Mouse (Mus musculus) brain, embryonic 14.5 days (tissue): ENCODE results near the gene Qrich2. TPM values are rescaled to one million over a fixed set of nuclear protein-coding genes. Genes with fewer than 3 reads are reported as not detected.

Experiments
- DNase-seq: peaks from one replicate; pipeline ENCODE4 v3.0.0-alpha.2; 2011; ENCODE audit warnings: low read depth
- CTCF ChIP-seq: fragments of 200-500 bp; IDR thresholded peaks from 2 replicates; pipeline ENCODE4 v1.5.1; 2012; ENCODE audit warnings: inconsistent platforms, mild to moderate bottlenecking, moderate library complexity, borderline replicate concordance; ENCODE audit not compliant: insufficient read depth, insufficient read length; ENCODE audit errors: extremely low read depth
- POLR2A ChIP-seq: fragments of 200-500 bp; IDR thresholded peaks from 2 replicates; pipeline ENCODE4 v1.6.1; 2012; ENCODE audit warnings: mild to moderate bottlenecking, inconsistent platforms, borderline replicate concordance; ENCODE audit not compliant: poor library complexity, insufficient read depth, insufficient read length, severe bottlenecking; ENCODE audit errors: extremely low read depth
- polyA plus RNA-seq: library from polyadenylated mRNA; depleted of rRNA; stranded (reverse); fragments of >200 nt; gene quantifications from 2 replicates; pipeline ENCODE4 v1.2.3, GENCODE M21; 2012; rRNA removed

The Qrich2 gene
- 0.14 and 0.15 TPM in 2 replicates for polyA plus RNA-seq

- TF ChIP-seq CTCF: no peak
- no peak for TF ChIP-seq POLR2A
These were observed at the start of gene Qrich2 for GRCm38 (mm10) chr11:116466141-116466540. Gene Qrich2 (minus strand): TSS chr11:116466241.

GRCm38 (mm10) chr11:116515330-116516020 lies 49.4 kb upstream of the Qrich2 start:
- TF ChIP-seq POLR2A (no peak), CTCF (0 out of 2 replicates have a peak, but pooled peaks have one; percentile 19)
- DNase-seq: no peak

More at GRCm38 (mm10) chr11:116466141-116466540, at the start of gene Qrich2:
- DNase-seq: no peak

- TF ChIP-seq CTCF: no peak
- no peak for TF ChIP-seq POLR2A
- no peak for DNase-seq
These were observed 47.5 kb upstream of the Qrich2 start for GRCm38 (mm10) chr11:116513531-116514038.

GRCm38 (mm10) chr11:116512987-116513386 lies 46.9 kb upstream of the Qrich2 start:
- DNase-seq: no peak
- TF ChIP-seq CTCF: no peak
- no peak for TF ChIP-seq POLR2A

- DNase-seq: no peak
These were observed 46.1 kb upstream of the Qrich2 start for GRCm38 (mm10) chr11:116512154-116512553.

GRCm38 (mm10) chr11:116511301-116511868 lies 45.3 kb upstream of the Qrich2 start:
- DNase-seq: no peak
- TF ChIP-seq CTCF: no peak

More at GRCm38 (mm10) chr11:116512154-116512553, 46.1 kb upstream of the Qrich2 start:
- no peak for TF ChIP-seq CTCF
- TF ChIP-seq POLR2A: no peak

GRCm38 (mm10) chr11:116508689-116509088 lies 42.6 kb upstream of the Qrich2 start:
- TF ChIP-seq CTCF (no peak), POLR2A (no peak)
- DNase-seq: peak; percentile 14

GRCm38 (mm10) chr11:116506151-116506875 lies 40.3 kb upstream of the Qrich2 start:
- TF ChIP-seq POLR2A (no peak), CTCF (no peak)

GRCm38 (mm10) chr11:116505573-116505972 lies 39.5 kb upstream of the Qrich2 start:
- no peak for DNase-seq
- TF ChIP-seq CTCF (no peak), POLR2A (no peak)

More at GRCm38 (mm10) chr11:116506151-116506875, 40.3 kb upstream of the Qrich2 start:
- DNase-seq: no peak

GRCm38 (mm10) chr11:116504516-116504915 lies 38.5 kb upstream of the Qrich2 start:
- TF ChIP-seq CTCF: no peak
- TF ChIP-seq POLR2A: no peak
- no peak for DNase-seq
